Mouse (Mus musculus) retina, adult 2 months (tissue): ENCODE measurements at regions not wholly inside any gene's neighbourhood (a gene's known extent, or its start where the extent isn't known, plus 50 kb on each side); places are given as distances from the start of the nearest gene placed in this dataset.

Experiments used
- DNase-seq: peaks from one replicate; pipeline ENCODE4 v3.0.0-alpha.2; 2012; ENCODE audit warnings: low read depth, low spot score

GRCm38 (mm10) chr2:51073040-51073594, 75.8 kb downstream of the Rnd3 start:
- no peak for DNase-seq

DNA sequence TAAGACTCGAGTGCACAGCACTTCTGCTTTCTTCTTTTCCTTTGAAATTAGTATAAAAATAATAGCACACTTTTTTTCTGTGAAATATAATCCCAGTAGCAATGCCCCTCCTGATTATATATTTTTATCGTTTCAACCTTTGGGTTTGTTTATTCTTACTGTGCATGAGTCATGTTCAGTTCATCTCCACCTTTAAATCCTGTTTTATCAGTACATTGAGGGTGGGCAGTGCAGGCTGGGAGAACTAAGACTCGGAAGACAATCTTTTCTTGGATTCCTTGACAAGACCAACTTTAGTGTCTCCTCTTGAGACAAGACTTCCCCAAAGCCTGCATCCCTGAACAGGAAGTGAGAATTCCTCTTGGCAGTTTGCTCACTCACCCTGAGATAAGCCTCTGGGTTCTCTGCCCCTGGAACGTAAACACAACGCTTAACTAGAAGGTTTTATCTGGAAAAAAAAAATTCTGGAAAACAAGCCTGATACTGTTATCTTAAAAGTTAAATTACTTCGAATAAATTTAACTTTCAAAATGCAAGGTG, 76.5 kb downstream of the Rnd3 start:
- DNase-seq, result no peak

GRCm38 (mm10) chr2:51070902-51071301, 78.0 kb downstream of the Rnd3 start:
- no peak for DNase-seq

DNA sequence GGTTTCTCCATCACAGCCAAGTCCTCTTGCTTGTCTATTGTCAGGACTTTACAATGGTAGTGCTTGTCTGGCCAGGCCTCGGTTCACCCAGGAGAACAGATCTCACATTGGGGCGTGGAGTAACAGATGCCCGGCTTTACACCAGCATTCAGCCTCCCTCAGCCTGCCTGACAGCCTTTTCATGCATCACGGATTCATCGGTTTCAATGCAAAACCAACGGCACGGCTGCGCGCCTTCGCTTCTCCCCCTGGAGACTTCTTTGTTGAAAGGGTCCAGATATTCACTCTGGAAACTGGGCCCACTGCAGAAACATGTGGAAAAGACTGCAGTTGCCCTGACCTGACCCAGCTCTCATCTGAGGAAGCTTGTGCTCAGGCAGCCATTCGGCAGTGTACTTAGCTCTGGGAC, 82.5 kb downstream of the Rnd3 start:
- no peak for DNase-seq

DNA sequence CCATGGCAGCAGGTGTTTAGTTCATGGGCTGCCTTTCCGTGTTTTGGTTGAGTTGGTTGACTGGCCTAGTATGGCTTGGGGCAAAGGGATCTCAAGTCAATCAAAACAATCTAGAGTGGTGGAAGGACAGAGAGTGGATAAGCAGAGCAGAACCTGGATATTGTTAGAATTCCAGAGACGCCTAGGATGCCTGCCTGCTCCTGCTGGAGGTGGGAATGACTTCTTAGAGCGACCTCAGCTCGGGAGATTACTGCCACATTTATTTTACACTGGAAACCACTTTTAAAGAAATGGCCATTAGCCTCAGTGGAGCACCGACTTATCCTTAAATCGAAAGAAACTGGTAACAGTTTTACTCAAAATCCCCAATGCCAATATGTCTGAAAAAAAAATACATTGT, 83.1 kb downstream of the Rnd3 start:
- no peak for DNase-seq

GRCm38 (mm10) chr2:51064821-51065220, 84.1 kb downstream of the Rnd3 start:
- DNase-seq, result no peak

- DNase-seq, result no peak
Observed at GRCm38 (mm10) chr2:51062049-51062448, 86.9 kb downstream of the Rnd3 start.

- DNase-seq, result no peak
Observed at GRCm38 (mm10) chr2:51058158-51058557, 90.8 kb downstream of the Rnd3 start.

- no peak for DNase-seq
Observed at GRCm38 (mm10) chr2:51056141-51056731, 92.7 kb downstream of the Rnd3 start.

GRCm38 (mm10) chr2:51055339-51055738, 93.6 kb downstream of the Rnd3 start:
- no peak for DNase-seq

DNA sequence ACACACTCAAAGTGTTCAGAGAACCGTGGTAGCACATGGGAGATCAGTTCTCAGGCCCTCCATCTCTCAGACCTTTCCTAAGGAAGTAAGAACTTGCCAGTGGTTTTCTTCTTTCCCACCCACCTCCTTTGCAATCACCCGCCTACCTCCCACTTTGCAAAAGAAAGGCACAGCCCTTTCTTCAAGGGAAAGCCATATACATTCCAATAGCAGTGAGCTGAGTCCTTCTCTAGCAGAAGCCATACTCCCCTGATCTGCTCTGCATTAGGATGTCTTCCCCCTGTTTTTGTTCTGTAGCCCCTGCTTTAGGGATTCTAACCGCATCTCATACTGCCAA, 99.1 kb downstream of the Rnd3 start:
- no peak for DNase-seq

- no peak for DNase-seq
Observed at GRCm38 (mm10) chr2:51049101-51049833, 99.6 kb downstream of the Rnd3 start.

- DNase-seq, result no peak
Observed at GRCm38 (mm10) chr2:51047520-51047919, 101.4 kb downstream of the Rnd3 start.

- DNase-seq, result no peak
Observed at GRCm38 (mm10) chr2:51045626-51046025, 103.3 kb downstream of the Rnd3 start.

- no peak for DNase-seq
Observed at GRCm38 (mm10) chr2:51041101-51041500, 107.8 kb downstream of the Rnd3 start.

GRCm38 (mm10) chr2:51038685-51039084, 110.2 kb downstream of the Rnd3 start:
- DNase-seq, result no peak

GRCm38 (mm10) chr2:51036995-51037394, 111.9 kb downstream of the Rnd3 start:
- no peak for DNase-seq

- no peak for DNase-seq
Observed at GRCm38 (mm10) chr2:51036190-51036755, 112.6 kb downstream of the Rnd3 start.

DNA sequence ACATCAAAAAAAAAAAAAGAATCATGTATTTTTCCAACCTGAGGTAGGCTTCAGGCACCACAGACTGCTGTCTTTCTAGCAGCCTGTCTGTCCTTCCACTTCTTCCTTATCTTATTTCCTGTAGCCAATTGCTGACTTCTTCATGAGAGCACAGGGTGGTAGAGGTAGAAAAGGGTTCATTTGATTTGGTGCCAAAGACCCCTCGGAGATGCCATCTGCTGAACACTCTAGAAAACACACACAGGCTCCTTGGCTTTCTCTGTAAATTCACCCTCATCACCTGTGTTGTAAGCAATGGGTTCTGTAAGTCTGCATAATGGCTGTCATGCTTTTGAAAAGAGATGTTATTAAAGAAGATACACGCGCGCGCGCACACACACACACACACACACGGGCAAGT, 115.0 kb downstream of the Rnd3 start:
- DNase-seq, result no peak

DNA sequence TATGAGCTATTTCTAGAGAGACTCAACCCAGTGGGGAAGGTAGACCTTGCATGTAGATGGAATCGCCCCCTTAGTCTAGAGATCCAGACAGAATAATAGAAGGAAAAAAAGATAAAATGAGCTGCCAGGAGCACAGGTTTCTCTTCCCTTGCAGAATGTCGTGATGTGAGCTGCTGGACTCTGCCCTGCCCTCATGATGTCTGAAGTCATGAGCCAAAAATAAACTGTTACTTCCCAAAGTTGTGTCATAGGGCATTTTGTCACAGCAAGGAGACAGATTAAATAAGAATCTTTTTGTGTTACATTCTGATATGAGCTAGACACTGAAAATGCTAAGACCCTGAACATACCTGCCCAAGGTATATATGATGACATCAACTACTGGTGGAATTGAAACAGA, 126.4 kb downstream of the Rnd3 start:
- no peak for DNase-seq

- DNase-seq, result no peak
Observed at GRCm38 (mm10) chr2:51016129-51016402, 132.8 kb downstream of the Rnd3 start.

DNA sequence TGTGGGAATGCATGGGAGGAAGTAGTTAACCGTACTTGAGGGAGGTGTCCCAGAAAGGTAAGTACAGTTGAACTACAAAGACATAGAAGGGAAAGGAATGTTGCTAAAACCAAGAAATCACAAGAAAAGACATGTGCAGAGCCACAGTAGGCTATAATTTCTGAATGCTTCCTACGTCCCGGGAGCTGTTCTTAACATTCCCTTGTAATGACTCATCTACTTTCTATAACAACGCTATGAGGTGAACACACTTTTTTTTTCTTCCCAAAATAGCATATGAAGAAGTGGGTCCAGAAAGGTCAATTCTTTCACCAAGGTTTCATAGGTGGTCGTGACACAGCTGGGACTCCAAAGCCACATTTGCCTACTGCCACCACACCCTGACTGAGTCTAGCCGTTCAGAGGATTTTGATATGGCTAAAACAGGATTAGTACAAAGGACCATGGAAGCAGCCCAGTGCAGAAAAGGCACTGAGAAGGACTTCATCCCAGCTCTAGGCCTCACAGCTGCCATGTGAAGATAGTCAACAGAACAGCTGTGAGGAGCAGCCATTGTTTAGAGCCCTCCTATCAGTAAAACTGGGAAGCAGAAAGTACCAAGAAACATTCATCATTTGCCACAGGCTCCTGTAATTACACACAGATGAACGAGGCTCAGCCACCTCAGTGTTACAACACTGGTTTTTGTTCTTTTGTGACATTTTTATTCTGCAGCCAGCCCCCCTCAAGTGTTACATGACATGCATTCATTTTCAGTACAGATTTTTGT, 133.4 kb downstream of the Rnd3 start:
- DNase-seq, result no peak
